Mouse (Mus musculus) B cell, adult 62 days (primary cell): ENCODE results near the gene Gm20826. TPM values are rescaled to one million over a fixed set of nuclear protein-coding genes. Genes with fewer than 3 reads are reported as not detected.

Experiments
- total RNA-seq: library from RNA; stranded (reverse); gene quantifications from 4 replicates; pipeline ENCODE4 v1.2.4, GENCODE M21; 2023

Gm20826 gene
- total RNA-seq: 0.15 to 0.21 TPM (median 0.20 TPM) in 3 of 4 replicates, not detected in the other

GRCm38 (mm10) chrY:7638389-7638788, at the start of gene Gm20826:
Gm20826 (minus strand) TSS chrY:7638489.

Other genes starting within 250 kb of the Gm20826 start
- gene Gm21788, start 233.5 kb downstream of the Gm20826 start, total RNA-seq: not detected in 4 replicates
- gene Gm28576, start 84.5 kb upstream of the Gm20826 start, total RNA-seq: not detected in 4 replicates